Mouse (Mus musculus): ENCODE data around the gene Supt5. TPM values are rescaled to one million over a fixed set of nuclear protein-coding genes. Genes with fewer than 3 reads are reported as not detected.

The Supt5 gene
- polyA plus RNA-seq, 1 experiment: 126 TPM

- Histone ChIP-seq H3K27ac (ENCODE audit: control insufficient read depth, insufficient read depth, low read depth, low read length) (peak overlapping the region; percentile 88), H3K4me3 (ENCODE audit: control insufficient read depth, low read depth, low read length) (peak overlapping the region; percentile 26), H3K27me3 (ENCODE audit: control insufficient read depth, insufficient read depth, low read length) (no peaks in the 10 kb centered on the region), H3K36me3 (ENCODE audit: control insufficient read depth, insufficient read depth, low read length) (no peaks in the 10 kb centered on the region), H3K4me1 (ENCODE audit: control insufficient read depth, insufficient read depth, low read length) (peaks cover 33% of the 10 kb centered on the region)
- TF ChIP-seq CTCF (IDR thresholded peaks at IDR 0.05; ENCODE audit: control insufficient read depth, insufficient read depth, insufficient replicate concordance, low read depth, low read length) (no peak), POLR2A (IDR thresholded peaks at IDR 0.05; ENCODE audit: control insufficient read depth, low read depth, low read length) (no peak)
Observed at GRCm38 (mm10) chr7:28382981-28383396, 44.4 kb upstream of the Supt5 start.

- TF ChIP-seq CTCF (IDR thresholded peaks at IDR 0.05; ENCODE audit: control insufficient read depth, insufficient read depth, insufficient replicate concordance, low read depth, low read length) (no peak), POLR2A (IDR thresholded peaks at IDR 0.05; ENCODE audit: control insufficient read depth, low read depth, low read length) (no peak)
- Histone ChIP-seq H3K4me1 (ENCODE audit: control insufficient read depth, insufficient read depth, low read length) (peaks cover 39% of the 10 kb centered on the region), H3K27ac (ENCODE audit: control insufficient read depth, insufficient read depth, low read depth, low read length) (peak overlapping the region; percentile 88), H3K27me3 (ENCODE audit: control insufficient read depth, insufficient read depth, low read length) (no peaks in the 10 kb centered on the region), H3K4me3 (ENCODE audit: control insufficient read depth, low read depth, low read length) (peak overlapping the region; percentile 82), H3K36me3 (ENCODE audit: control insufficient read depth, insufficient read depth, low read length) (no peaks in the 10 kb centered on the region)
Observed at GRCm38 (mm10) chr7:28382347-28382951, 43.9 kb upstream of the Supt5 start.

- H3K4me3 ChIP-seq (ENCODE audit: control insufficient read depth, low read depth, low read length): peak overlapping the region; percentile 82
- H3K36me3 ChIP-seq (ENCODE audit: control insufficient read depth, insufficient read depth, low read length): no peaks in the 10 kb centered on the region
- H3K4me1 ChIP-seq (ENCODE audit: control insufficient read depth, insufficient read depth, low read length): peaks cover 40% of the 10 kb centered on the region
- peak overlapping the region; percentile 91 for H3K27ac ChIP-seq (ENCODE audit: control insufficient read depth, insufficient read depth, low read depth, low read length)
- TF ChIP-seq POLR2A (IDR thresholded peaks at IDR 0.05; ENCODE audit: control insufficient read depth, low read depth, low read length) (no peak), CTCF (IDR thresholded peaks at IDR 0.05; ENCODE audit: control insufficient read depth, insufficient read depth, insufficient replicate concordance, low read depth, low read length) (no peak)
- H3K27me3 ChIP-seq (ENCODE audit: control insufficient read depth, insufficient read depth, low read length): no peaks in the 10 kb centered on the region
Observed at GRCm38 (mm10) chr7:28381938-28382337, 43.4 kb upstream of the Supt5 start.

- Histone ChIP-seq H3K36me3 (ENCODE audit: control insufficient read depth, insufficient read depth, low read length) (no peaks in the 10 kb centered on the region), H3K27me3 (ENCODE audit: control insufficient read depth, insufficient read depth, low read length) (no peaks in the 10 kb centered on the region), H3K27ac (ENCODE audit: control insufficient read depth, insufficient read depth, low read depth, low read length) (peak overlapping the region; percentile 91), H3K4me3 (ENCODE audit: control insufficient read depth, low read depth, low read length) (peak overlapping the region; percentile 82), H3K4me1 (ENCODE audit: control insufficient read depth, insufficient read depth, low read length) (peaks cover 43% of the 10 kb centered on the region)
- TF ChIP-seq CTCF (IDR thresholded peaks at IDR 0.05; ENCODE audit: control insufficient read depth, insufficient read depth, insufficient replicate concordance, low read depth, low read length): no peak
- TF ChIP-seq POLR2A (IDR thresholded peaks at IDR 0.05; ENCODE audit: control insufficient read depth, low read depth, low read length): peak; percentile 48; the same call in 1 of the 2 replicates
Observed at GRCm38 (mm10) chr7:28381017-28381790, 42.7 kb upstream of the Supt5 start.

- no peak for TF ChIP-seq POLR2A (IDR thresholded peaks at IDR 0.05; ENCODE audit: control insufficient read depth, low read depth, low read length)
- no peak for TF ChIP-seq CTCF (IDR thresholded peaks at IDR 0.05; ENCODE audit: control insufficient read depth, insufficient read depth, insufficient replicate concordance, low read depth, low read length)
- Histone ChIP-seq H3K27ac (ENCODE audit: control insufficient read depth, insufficient read depth, low read depth, low read length) (peak within 1 kb of the TSS; percentile 91), H3K4me1 (ENCODE audit: control insufficient read depth, insufficient read depth, low read length) (peaks cover 48% of the 10 kb centered on the region), H3K36me3 (ENCODE audit: control insufficient read depth, insufficient read depth, low read length) (no peaks in the 10 kb centered on the region), H3K4me3 (ENCODE audit: control insufficient read depth, low read depth, low read length) (peak within 1 kb of the TSS; percentile 86), H3K27me3 (ENCODE audit: control insufficient read depth, insufficient read depth, low read length) (no peaks in the 10 kb centered on the region)
Observed at GRCm38 (mm10) chr7:28380237-28381016, 41.9 kb upstream of the Supt5 start, which contains the start of gene Zfp36. TSS of gene Zfp36 (minus strand) at chr7:28380253.

- no peaks in the 10 kb centered on the region for H3K27me3 ChIP-seq (ENCODE audit: control insufficient read depth, insufficient read depth, low read length)
- TF ChIP-seq CTCF (IDR thresholded peaks at IDR 0.05; ENCODE audit: control insufficient read depth, insufficient read depth, insufficient replicate concordance, low read depth, low read length) (no peak), POLR2A (IDR thresholded peaks at IDR 0.05; ENCODE audit: control insufficient read depth, low read depth, low read length) (peak; percentile 96)
- H3K27ac ChIP-seq (ENCODE audit: control insufficient read depth, insufficient read depth, low read depth, low read length): peak overlapping the region; percentile 91
- no peaks in the 10 kb centered on the region for H3K36me3 ChIP-seq (ENCODE audit: control insufficient read depth, insufficient read depth, low read length)
- peak overlapping the region; percentile 86 for H3K4me3 ChIP-seq (ENCODE audit: control insufficient read depth, low read depth, low read length)
- H3K4me1 ChIP-seq (ENCODE audit: control insufficient read depth, insufficient read depth, low read length): peaks cover 51% of the 10 kb centered on the region
Observed at GRCm38 (mm10) chr7:28378769-28379651, 40.5 kb upstream of the Supt5 start.

Measured in testis, adult 2 months (tissue).